In genomic region chr12:15731261-15731660, GRCm38 (mm10) we compare ENCODE assay signal across 9 mouse cellular contexts.
A peak's percentile ranks its signal among the peaks of the same experiment; 100 is the strongest.
DNase-seq lines count a peak whose midpoint lies in the region; ATAC-seq and TF ChIP-seq lines count a peak whose summit lies in the region.
"Had no signal": no experiment of that assay in that cellular context is flagged by ENCODE, and none has a peak within 500 bp of the region (broad histone marks: within the 10 kb centered on the region; RNA-seq: fewer than 3 reads in every experiment).

No protein-coding gene starts in this region.

- no peaks in the 10 kb centered on the region for H3K36me3 ChIP-seq in limb, embryonic 14.5 days (ENCODE audit: control insufficient read depth, insufficient read depth, low read length)
- H3K36me3 ChIP-seq in limb, embryonic 10.5 days, result no peaks in the 10 kb centered on the region
- H3K36me3 ChIP-seq in heart, embryonic 13.5 days, result no peaks in the 10 kb centered on the region
- H3K36me3 ChIP-seq: neural tube, embryonic 12.5 days had no signal

- no peak for ATAC-seq in limb, embryonic 14.5 days (ENCODE audit: low FRiP score, low read depth)
- no peak for ATAC-seq in heart, embryonic 13.5 days (ENCODE audit: extremely low read depth, insufficient number of reproducible peaks, low FRiP score, low TSS enrichment)
- ATAC-seq in megakaryocyte progenitor cell, adult 5-6 weeks (replicated peaks; ENCODE audit: poor library complexity), result no peak

- H3K27me3 ChIP-seq in limb, embryonic 14.5 days (ENCODE audit: control insufficient read depth, insufficient read depth, low read length), result no peaks in the 10 kb centered on the region
- H3K27me3 ChIP-seq in limb, embryonic 10.5 days (ENCODE audit: low read depth, poor library complexity, severe bottlenecking), result no peaks in the 10 kb centered on the region
- H3K27me3 ChIP-seq in heart, embryonic 13.5 days (replicated peaks), result no peaks in the 10 kb centered on the region
- H3K27me3 ChIP-seq: neural tube, embryonic 12.5 days had no signal

- WGBS in limb, embryonic 14.5 days, result 63% methylated on average over 3 of the region's 3 CpGs
- 69% methylated on average over 3 of the region's 3 CpGs for WGBS in limb, embryonic 10.5 days
- WGBS in heart, embryonic 13.5 days, result 59% methylated on average over 3 of the region's 3 CpGs

- no peak for TF ChIP-seq POLR2A in limb, embryonic 14.5 days (IDR thresholded peaks at IDR 0.05; ENCODE audit: borderline replicate concordance, extremely low read depth, insufficient read depth, insufficient read length)

- H3K9me3 ChIP-seq in limb, embryonic 14.5 days (ENCODE audit: control insufficient read depth, low read length), result no peaks in the 10 kb centered on the region
- no peaks in the 10 kb centered on the region for H3K9me3 ChIP-seq in limb, embryonic 10.5 days (replicated peaks)
- no peaks in the 10 kb centered on the region for H3K9me3 ChIP-seq in heart, embryonic 13.5 days
- H3K9me3 ChIP-seq: neural tube, embryonic 12.5 days had no signal

- no peak overlapping the region for H3K9ac ChIP-seq in limb, embryonic 14.5 days (ENCODE audit: low read depth, low read length, severe bottlenecking)
- H3K9ac ChIP-seq in heart, embryonic 13.5 days, result no peak overlapping the region
- H3K9ac ChIP-seq: neural tube, embryonic 12.5 days had no signal

- peak; percentile 2 for DNase-seq in cerebellum, adult 11 months
- DNase-seq in cerebellum, adult 18-20 months, result no peak
- DNase-seq in limb, embryonic 14.5 days (ENCODE audit: low spot score), result peak; percentile 70
- DNase-seq in limb, embryonic 10.5 days (ENCODE audit: low spot score), result no peak
- DNase-seq in lung, postnatal 36 days, result peak; percentile 27
- no peak for DNase-seq in thymus, postnatal 25 days

- H3K27ac ChIP-seq in limb, embryonic 14.5 days (replicated peaks; ENCODE audit: low read depth, low read length), result no peak overlapping the region
- no peak overlapping the region for H3K27ac ChIP-seq in limb, embryonic 10.5 days
- peak overlapping the region; percentile 45; the same call in 1 of the 2 replicates for H3K27ac ChIP-seq in heart, embryonic 13.5 days (replicated peaks)
- H3K27ac ChIP-seq: neural tube, embryonic 12.5 days had no signal

- H3K4me2 ChIP-seq in limb, embryonic 14.5 days (replicated peaks; ENCODE audit: low read depth, low read length, severe bottlenecking), result no peak overlapping the region
- no peak overlapping the region for H3K4me2 ChIP-seq in heart, embryonic 13.5 days
- H3K4me2 ChIP-seq: neural tube, embryonic 12.5 days had no signal

- no peak overlapping the region for H3K4me3 ChIP-seq in limb, embryonic 14.5 days (replicated peaks; ENCODE audit: low read length)
- H3K4me3 ChIP-seq in limb, embryonic 10.5 days, result no peak overlapping the region
- no peak overlapping the region for H3K4me3 ChIP-seq in heart, embryonic 13.5 days
- H3K4me3 ChIP-seq: neural tube, embryonic 12.5 days had no signal

- H3K4me1 ChIP-seq in limb, embryonic 14.5 days (ENCODE audit: control insufficient read depth, insufficient read depth, low read length), result no peaks in the 10 kb centered on the region
- no peaks in the 10 kb centered on the region for H3K4me1 ChIP-seq in limb, embryonic 10.5 days
- peaks cover 8% of the 10 kb centered on the region; the same call in 1 of the 2 replicates for H3K4me1 ChIP-seq in heart, embryonic 13.5 days

Comparison
In these comparisons a context has a peak if more than half of its experiments do, and no peak if none do; other contexts are left out.
1. DNase-seq: peak in cerebellum, adult 11 months (single experiment), limb, embryonic 14.5 days (single experiment) and lung, postnatal 36 days (single experiment); none in cerebellum, adult 18-20 months (0 of 2), limb, embryonic 10.5 days (single experiment) and thymus, postnatal 25 days (single experiment).